In genomic region chr2:62390961-62391461, GRCm38 (mm10) we compare ENCODE assay signal across 11 mouse cellular contexts. TPM values are rescaled to one million over a fixed set of nuclear protein-coding genes. Genes with fewer than 3 reads are reported as not detected.
DNase-seq lines count a peak whose midpoint lies in the region; ATAC-seq lines count a peak whose summit lies in the region.
"Had no signal": no experiment of that assay in that cellular context is flagged by ENCODE, and none has a peak within 500 bp of the region (broad histone marks: within the 10 kb centered on the region; RNA-seq: fewer than 3 reads in every experiment).

No protein-coding gene starts in this region.

- no peak overlapping the region for H3K9ac ChIP-seq in heart, embryonic 16.5 days (ENCODE audit: low read length)
- no peak overlapping the region for H3K9ac ChIP-seq in embryonic facial prominence, embryonic 15.5 days
- H3K9ac ChIP-seq in liver, embryonic 16.5 days (ENCODE audit: low read depth, low read length): no peak overlapping the region

- peak overlapping the region; percentile 68 for H3K27ac ChIP-seq in heart, embryonic 16.5 days (ENCODE audit: low read length)
- 0 out of 2 replicates have a peak overlapping the region, but pooled peaks have one; percentile 25 for H3K27ac ChIP-seq in embryonic facial prominence, embryonic 15.5 days (replicated peaks)
- H3K27ac ChIP-seq in liver, embryonic 16.5 days (ENCODE audit: low read length): 0 out of 2 replicates have a peak overlapping the region, but pooled peaks have one; percentile 37
- H3K27ac ChIP-seq in hindbrain, embryonic 10.5 days: no peak overlapping the region

- no peaks in the 10 kb centered on the region for H3K27me3 ChIP-seq in heart, embryonic 16.5 days (ENCODE audit: control insufficient read depth, insufficient read depth, low read length)
- no peaks in the 10 kb centered on the region for H3K27me3 ChIP-seq in embryonic facial prominence, embryonic 15.5 days
- H3K27me3 ChIP-seq in liver, embryonic 16.5 days (ENCODE audit: control insufficient read depth, insufficient read depth, low read depth, low read length): no peaks in the 10 kb centered on the region
- no peaks in the 10 kb centered on the region for H3K27me3 ChIP-seq in hindbrain, embryonic 10.5 days (ENCODE audit: insufficient read depth, poor library complexity, severe bottlenecking)

- no peak overlapping the region for H3K4me3 ChIP-seq in heart, embryonic 16.5 days (ENCODE audit: low read length)
- no peak overlapping the region for H3K4me3 ChIP-seq in embryonic facial prominence, embryonic 15.5 days (replicated peaks)
- H3K4me3 ChIP-seq in liver, embryonic 16.5 days (ENCODE audit: low read depth, low read length): no peak overlapping the region
- no peak overlapping the region for H3K4me3 ChIP-seq in hindbrain, embryonic 10.5 days
- H3K4me3 ChIP-seq: erythroblast, embryonic 14.5 days had no signal

- WGBS in heart, embryonic 16.5 days: 63% methylated on average over 12 of the region's 12 CpGs
- 66% methylated on average over 12 of the region's 12 CpGs for WGBS in embryonic facial prominence, embryonic 15.5 days
- 13% methylated on average over 12 of the region's 12 CpGs for WGBS in liver, embryonic 16.5 days (ENCODE audit: insufficient replicate concordance)
- WGBS in hindbrain, embryonic 10.5 days: 90% methylated on average over 12 of the region's 12 CpGs

- H3K9me3 ChIP-seq in heart, embryonic 16.5 days (replicated peaks; ENCODE audit: control insufficient read depth, low read length): no peaks in the 10 kb centered on the region
- no peaks in the 10 kb centered on the region for H3K9me3 ChIP-seq in embryonic facial prominence, embryonic 15.5 days (replicated peaks)
- no peaks in the 10 kb centered on the region for H3K9me3 ChIP-seq in liver, embryonic 16.5 days (replicated peaks; ENCODE audit: control insufficient read depth, low read length)
- H3K9me3 ChIP-seq in hindbrain, embryonic 10.5 days: no peaks in the 10 kb centered on the region

- DNase-seq in heart, postnatal 14 days: no peak
- DNase-seq in thymus, postnatal 10 days (ENCODE audit: low spot score in 2 of 2): peak; percentile 22 to 34
- DNase-seq in adrenal gland, postnatal 36 days: no peak
- DNase-seq in hindbrain, embryonic 10.5 days (ENCODE audit: low spot score): no peak
- no peak for DNase-seq in heart, postnatal 25 days (ENCODE audit: low spot score)
- DNase-seq: heart, postnatal 10 days; lung, postnatal 4 days had no signal

- no peak overlapping the region for H3K4me2 ChIP-seq in heart, embryonic 16.5 days (ENCODE audit: low read depth, low read length)
- H3K4me2 ChIP-seq in embryonic facial prominence, embryonic 15.5 days (replicated peaks): no peak overlapping the region
- H3K4me2 ChIP-seq in liver, embryonic 16.5 days (ENCODE audit: low read depth, low read length): no peak overlapping the region

- intact Hi-C loops in heart, postnatal 14 days (cut with DNase I): no loop called here
- intact Hi-C loops in heart, postnatal 25 days (cut with DNase I): no loop called here

- no peaks in the 10 kb centered on the region for H3K36me3 ChIP-seq in heart, embryonic 16.5 days (ENCODE audit: control insufficient read depth, insufficient read depth)
- no peaks in the 10 kb centered on the region for H3K36me3 ChIP-seq in embryonic facial prominence, embryonic 15.5 days
- no peaks in the 10 kb centered on the region for H3K36me3 ChIP-seq in liver, embryonic 16.5 days (ENCODE audit: control insufficient read depth, insufficient read depth)
- no peaks in the 10 kb centered on the region for H3K36me3 ChIP-seq in hindbrain, embryonic 10.5 days

- ATAC-seq in heart, embryonic 16.5 days (replicated peaks; ENCODE audit: extremely low read depth, insufficient read depth, low FRiP score): peak; percentile 53
- no peak for ATAC-seq in embryonic facial prominence, embryonic 15.5 days (ENCODE audit: insufficient number of reproducible peaks, low FRiP score, low TSS enrichment, low read depth)
- peak; percentile 58; the same call in 1 of the 2 replicates for ATAC-seq in liver, embryonic 16.5 days (ENCODE audit: low read depth)

- H3K4me1 ChIP-seq in heart, embryonic 16.5 days (ENCODE audit: control insufficient read depth, insufficient read depth, low read length): no peaks in the 10 kb centered on the region
- 0 out of 2 replicates have a peak, but pooled peaks cover 3% of the 10 kb centered on the region for H3K4me1 ChIP-seq in embryonic facial prominence, embryonic 15.5 days
- no peaks in the 10 kb centered on the region; the same call in 1 of the 2 replicates for H3K4me1 ChIP-seq in liver, embryonic 16.5 days (ENCODE audit: control insufficient read depth, low read depth, low read length)
- no peaks in the 10 kb centered on the region for H3K4me1 ChIP-seq in hindbrain, embryonic 10.5 days (replicated peaks)

RNA-seq across cellular contexts. Expression of gene Dpp4, which starts 21.0 kb away (rescaled TPM):
- polyA plus RNA-seq in heart, embryonic 16.5 days (2015; fragmentation: Nextera tagmentation; extraction: Ambion mirVana): 21.2 and 24.4 TPM in 2 replicates
- total RNA-seq in heart, postnatal 14 days (2021): 1 to 10 TPM; 7.2 to 8.2 TPM
- 9.1 and 11.1 TPM in 2 replicates for polyA plus RNA-seq in embryonic facial prominence, embryonic 15.5 days (2015; fragmentation: Nextera tagmentation; extraction: Ambion mirVana)
- polyA plus RNA-seq in liver, embryonic 16.5 days (2015; fragmentation: Nextera tagmentation; extraction: Ambion mirVana): 7.4 and 9.7 TPM in 2 replicates
- total RNA-seq in adrenal gland, postnatal 36 days (2021): 1 to 10 TPM; 3.8 to 3.9 TPM
- polyA plus RNA-seq in hindbrain, embryonic 10.5 days (2016; fragmentation: Nextera tagmentation; extraction: Ambion mirVana): 0.35 and 0.50 TPM in 2 replicates
- 1 to 10 TPM; 4.6 to 6.8 TPM for total RNA-seq in heart, postnatal 25 days (2021)
- polyA plus RNA-seq: erythroblast, embryonic 14.5 days had no signal

Comparison
In these comparisons a context has a peak if more than half of its experiments do, and no peak if none do; other contexts are left out.
1. DNase-seq: peak in thymus, postnatal 10 days (2 of 2); none in heart, postnatal 14 days (0 of 2), adrenal gland, postnatal 36 days (0 of 2), hindbrain, embryonic 10.5 days (single experiment) and heart, postnatal 25 days (single experiment).